Mouse (Mus musculus) C2C12 (cell line): ENCODE measurements at regions not wholly inside any gene's neighbourhood (a gene's known extent, or its start where the extent isn't known, plus 50 kb on each side); places are given as distances from the start of the nearest gene placed in this dataset.

Experiments used
- CEBPB ChIP-seq: IDR thresholded peaks from one replicate; pipeline ENCODE4 v1.6.1; 2011; ENCODE audit warnings: low read depth, mild to moderate bottlenecking, control low read depth, moderate library complexity
- CTCF ChIP-seq: IDR thresholded peaks from one replicate; pipeline ENCODE4 v1.5.1; 2011; ENCODE audit not compliant: control insufficient read depth, insufficient read depth, insufficient read length
- MAX ChIP-seq: IDR thresholded peaks from one replicate; pipeline ENCODE4 v1.6.1; 2011; ENCODE audit warnings: mild to moderate bottlenecking, control low read depth
- MYOG ChIP-seq: IDR thresholded peaks from one replicate; pipeline ENCODE4 v1.6.1; 2011; ENCODE audit not compliant: control insufficient read depth, insufficient read length; ENCODE audit errors: extremely low read depth

DNA sequence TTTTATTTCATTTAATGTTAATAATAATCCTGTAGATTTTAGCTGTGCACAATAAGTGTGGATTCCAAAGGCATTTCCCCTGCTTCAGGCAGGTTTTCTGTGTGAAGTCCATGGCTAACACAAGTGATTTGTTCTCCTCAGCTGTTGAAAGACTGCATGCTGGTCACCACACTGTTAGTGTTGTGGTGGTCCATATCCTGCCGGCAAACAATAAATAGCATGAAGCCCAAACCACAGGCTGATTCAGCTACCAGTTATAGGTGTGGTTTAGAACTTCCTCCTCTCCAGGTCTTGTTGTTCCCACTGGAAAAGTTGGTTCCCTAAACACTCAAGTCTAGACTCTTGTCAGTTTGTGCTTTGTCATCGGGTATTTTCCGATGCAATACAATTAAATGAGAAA, 497.5 kb downstream of the Plcl1 start:
- no peak for TF ChIP-seq CTCF
- no peak for TF ChIP-seq MAX
- no peak for TF ChIP-seq MYOG
- TF ChIP-seq CEBPB, result no peak
